Mouse (Mus musculus) stomach, embryonic 15.5 days (tissue): ENCODE results near the gene Pctp. TPM values are rescaled to one million over a fixed set of nuclear protein-coding genes. Genes with fewer than 3 reads are reported as not detected.

Experiments
- ATAC-seq: fragments of 200-750 bp; cut with Nextera tagmentation; 2 replicates; pipeline ENCODE4 v1.8.0; 2017; ENCODE audit warnings: low read depth, moderate number of reproducible peaks, moderate TSS enrichment; ENCODE audit not compliant: insufficient read depth, low FRiP score
- H3K27ac ChIP-seq: fragments of 300-500 bp; sonication (generic); 2 replicates; pipeline ENCODE4 v1.5.1; 2015; ENCODE audit warnings: mild to moderate bottlenecking, inconsistent platforms
- H3K27me3 ChIP-seq: fragments of 300-500 bp; sonication (generic); replicated peaks from 2 replicates; pipeline ENCODE4 v1.6.1; 2015; ENCODE audit warnings: inconsistent platforms
- H3K36me3 ChIP-seq: fragments of 300-500 bp; sonication (generic); 2 replicates; pipeline ENCODE4 v1.6.1; 2015; ENCODE audit warnings: inconsistent platforms
- H3K4me1 ChIP-seq: fragments of 300-500 bp; sonication (generic); 2 replicates; pipeline ENCODE4 v1.6.1; 2015; ENCODE audit warnings: inconsistent platforms
- H3K4me2 ChIP-seq: fragments of 300-500 bp; sonication (generic); 2 replicates; pipeline ENCODE4 v1.6.1; 2015; ENCODE audit warnings: mild to moderate bottlenecking, inconsistent platforms
- H3K4me3 ChIP-seq: fragments of 300-500 bp; sonication (generic); replicated peaks from 2 replicates; pipeline ENCODE4 v1.5.1; 2015; ENCODE audit warnings: inconsistent platforms
- H3K9ac ChIP-seq: fragments of 300-500 bp; sonication (generic); 2 replicates; pipeline ENCODE4 v1.6.1; 2015; ENCODE audit warnings: inconsistent platforms
- H3K9me3 ChIP-seq: fragments of 300-500 bp; sonication (generic); 2 replicates; pipeline ENCODE4 v1.6.1; 2016; ENCODE audit warnings: inconsistent platforms
- WGBS: fragments of 180-500 bp; shearing (Covaris S2); methylation state at CpG from one replicate; pipeline ENCODE4 v1.1.7; 2015; 5-methylcytosine and 5-hydroxymethylcytosine counted together
- polyA plus RNA-seq: library from polyadenylated mRNA; unstranded; fragments of >200 nt; fragmentation: Nextera tagmentation; extraction: Ambion mirVana; gene quantifications from 2 replicates; pipeline ENCODE4 v1.2.1, GENCODE M21; 2015

Gene Pctp
- polyA plus RNA-seq, 1 experiment from 2014 or later, result 13.9 TPM

DNA sequence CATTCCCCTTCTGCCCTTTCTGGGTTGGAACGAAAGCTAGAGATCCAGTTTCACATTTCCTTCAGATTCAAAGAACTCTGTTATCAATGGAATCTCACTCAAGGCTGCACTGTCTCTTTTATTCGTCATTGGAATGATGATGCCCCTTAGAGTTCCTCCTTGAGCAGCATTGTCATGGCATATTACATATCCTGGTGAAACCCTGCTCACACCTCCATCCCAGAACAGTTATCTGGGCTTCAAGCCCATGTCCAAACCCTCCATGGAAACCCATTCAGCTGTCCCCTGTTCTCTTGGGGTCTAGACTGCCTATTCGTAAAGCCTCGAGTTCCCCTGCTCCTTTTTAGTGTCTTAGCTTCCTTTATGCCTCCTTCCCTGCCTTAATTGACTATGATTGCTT lies 33.6 kb downstream of the Pctp start:
- H3K36me3 ChIP-seq, result no peaks in the 10 kb centered on the region
- no peaks in the 10 kb centered on the region for H3K9me3 ChIP-seq
- H3K27me3 ChIP-seq, result no peaks in the 10 kb centered on the region
- H3K9ac ChIP-seq, result no peak overlapping the region
- H3K4me2 ChIP-seq, result no peak overlapping the region
- ATAC-seq, result no peak
- no peak overlapping the region for H3K27ac ChIP-seq
- H3K4me1 ChIP-seq, result no peaks in the 10 kb centered on the region
- WGBS, result 58% methylated on average over 4 of the region's 4 CpGs
- no peak overlapping the region for H3K4me3 ChIP-seq

DNA sequence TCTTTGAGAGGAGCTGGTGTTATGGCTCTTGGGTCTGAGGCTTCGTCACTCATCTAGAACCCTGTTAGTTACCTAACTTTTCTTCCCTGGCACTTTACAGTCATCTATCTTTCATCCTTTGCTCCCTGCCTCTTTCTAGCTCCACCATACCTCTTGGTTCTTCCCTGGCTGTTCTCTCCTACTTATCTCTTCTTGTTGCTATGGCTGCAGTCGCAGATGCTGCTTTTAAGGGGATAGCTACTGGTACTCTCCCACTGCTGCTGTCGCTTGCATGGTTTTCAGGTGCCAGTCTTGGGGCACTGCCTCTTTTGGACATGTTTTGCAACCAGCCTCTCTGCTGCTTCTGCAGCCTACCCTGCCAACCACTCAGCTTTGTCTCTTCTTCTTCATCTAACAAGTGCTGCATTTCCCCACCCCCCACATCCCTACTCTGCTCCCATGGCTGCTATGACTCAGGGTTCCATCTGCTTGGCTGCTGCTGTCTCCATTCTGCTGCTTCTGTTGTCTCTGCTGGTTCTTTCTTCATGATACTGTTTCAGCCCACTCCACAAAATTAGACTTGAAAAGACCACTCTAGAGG lies 51.9 kb downstream of the Pctp start:
- H3K9me3 ChIP-seq, result no peaks in the 10 kb centered on the region
- ATAC-seq, result no peak
- H3K36me3 ChIP-seq, result no peaks in the 10 kb centered on the region
- WGBS, result 76% methylated on average over 3 of the region's 3 CpGs
- H3K27ac ChIP-seq, result no peak overlapping the region
- H3K4me1 ChIP-seq, result no peaks in the 10 kb centered on the region
- H3K4me2 ChIP-seq, result no peak overlapping the region
- H3K9ac ChIP-seq, result no peak overlapping the region
- no peak overlapping the region for H3K4me3 ChIP-seq
- no peaks in the 10 kb centered on the region for H3K27me3 ChIP-seq

DNA sequence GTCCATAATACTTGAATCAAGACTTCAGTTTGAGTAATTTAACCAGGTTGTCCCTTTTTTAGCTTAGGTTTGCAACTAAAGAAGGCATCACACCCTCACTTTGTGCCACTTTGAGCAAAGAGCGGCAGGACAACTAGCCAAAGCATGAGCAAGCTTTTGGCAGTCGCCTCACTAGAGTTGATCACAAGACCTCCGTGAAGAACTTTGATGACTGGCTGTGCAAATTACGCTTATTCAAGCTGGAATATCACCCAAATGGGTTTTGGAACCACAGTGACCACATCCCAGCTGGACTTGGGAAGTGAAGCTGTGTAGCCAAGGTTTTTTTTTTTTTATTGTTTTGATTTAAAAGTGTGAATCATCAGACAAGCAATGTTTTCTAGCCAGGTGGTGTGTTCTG lies 54.9 kb downstream of the Pctp start:
- WGBS, result 86% methylated on average over 4 of the region's 4 CpGs
- no peak overlapping the region for H3K4me2 ChIP-seq

GRCm38 (mm10) chr11:89945159-89945558 lies 57.5 kb downstream of the Pctp start:
- no peaks in the 10 kb centered on the region for H3K9me3 ChIP-seq
- ATAC-seq, result no peak
- H3K27me3 ChIP-seq, result no peaks in the 10 kb centered on the region
- no peak overlapping the region for H3K9ac ChIP-seq
- H3K36me3 ChIP-seq, result no peaks in the 10 kb centered on the region
- H3K4me1 ChIP-seq, result no peaks in the 10 kb centered on the region
- WGBS, result 90% methylated on average over 8 of the region's 8 CpGs
- H3K27ac ChIP-seq, result no peak overlapping the region
- H3K4me2 ChIP-seq, result no peak overlapping the region
- H3K4me3 ChIP-seq, result no peak overlapping the region

More for the DNA sequence above, 54.9 kb downstream of the Pctp start:
- no peaks in the 10 kb centered on the region for H3K4me1 ChIP-seq
- no peaks in the 10 kb centered on the region for H3K27me3 ChIP-seq
- H3K9me3 ChIP-seq, result no peaks in the 10 kb centered on the region
- H3K27ac ChIP-seq, result no peak overlapping the region
- no peak overlapping the region for H3K4me3 ChIP-seq
- H3K36me3 ChIP-seq, result no peaks in the 10 kb centered on the region
- no peak overlapping the region for H3K9ac ChIP-seq
- no peak for ATAC-seq

DNA sequence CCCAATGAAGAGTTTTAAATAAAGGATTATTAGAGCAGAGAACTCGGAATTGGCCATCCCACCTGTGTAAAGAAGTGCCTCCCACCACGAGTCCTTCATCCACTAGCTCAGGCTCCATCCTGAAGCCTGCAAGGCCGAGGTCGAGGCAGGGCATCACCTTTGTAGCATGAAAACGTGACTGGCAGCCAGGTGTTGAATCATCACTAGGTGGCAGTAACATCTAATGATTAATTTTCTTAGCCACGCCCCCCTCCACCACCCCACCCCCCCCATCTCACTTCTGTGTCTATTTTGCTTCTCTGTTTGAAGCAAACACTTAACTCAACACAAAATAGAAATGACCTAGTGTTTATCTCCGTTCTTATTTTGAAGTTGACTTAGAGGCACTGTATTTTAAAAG lies 65.5 kb downstream of the Pctp start:
- ATAC-seq, result no peak
- no peak overlapping the region for H3K4me3 ChIP-seq
- no peaks in the 10 kb centered on the region for H3K4me1 ChIP-seq
- no peak overlapping the region for H3K9ac ChIP-seq
- no peak overlapping the region for H3K27ac ChIP-seq
- no peak overlapping the region for H3K4me2 ChIP-seq
- H3K9me3 ChIP-seq, result no peaks in the 10 kb centered on the region
- 12% methylated on average over 7 of the region's 7 CpGs for WGBS
- H3K27me3 ChIP-seq, result no peaks in the 10 kb centered on the region
- no peaks in the 10 kb centered on the region for H3K36me3 ChIP-seq

Other genes starting within 250 kb of the Pctp start
- 0.14 and 0.31 TPM in 2 replicates for gene Ankfn1, start 225.2 kb downstream of the Pctp start, polyA plus RNA-seq
- gene Tmem100, start 27.5 kb upstream of the Pctp start, polyA plus RNA-seq, result 27.3 and 27.9 TPM in 2 replicates
- 10.1 and 10.6 TPM in 2 replicates for gene Gm45716, start 184.8 kb upstream of the Pctp start, polyA plus RNA-seq
- gene Mmd, start 246.6 kb upstream of the Pctp start, polyA plus RNA-seq, result 47.2 and 49.7 TPM in 2 replicates